Mouse (Mus musculus) thymus, adult 18-20 months (tissue): Measurements from ENCODE around the gene Ccdc110.

Source experiments
- DNase-seq, 2 experiments: peaks; one replicate each; pipeline ENCODE4 v3.0.0; 2022; ENCODE audit warnings: mixed read lengths in 2 of 2

Gene Ccdc110

GRCm38 (mm10) chr8:45986665-45987064 lies 52.2 kb downstream of the Ccdc110 start:
- no peak for DNase-seq

DNA sequence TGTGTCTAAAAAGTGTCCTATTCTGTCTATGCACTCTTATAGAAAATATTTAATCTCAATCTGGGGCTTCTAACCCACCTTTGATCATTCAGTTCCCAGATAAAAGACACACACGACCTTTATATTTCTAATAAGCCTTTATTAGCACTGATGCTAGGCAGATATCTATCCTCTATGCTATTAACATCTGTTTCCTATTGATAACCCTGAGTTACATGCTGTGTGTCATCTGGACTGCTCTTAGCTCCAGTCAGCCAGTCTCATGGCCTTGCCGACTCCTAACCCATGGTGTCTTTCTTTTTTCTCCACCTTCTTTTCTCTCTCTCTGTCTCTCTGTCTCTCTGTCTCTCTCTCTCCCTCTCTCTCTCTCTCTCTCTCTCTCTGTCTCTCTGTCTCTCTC lies 53.8 kb downstream of the Ccdc110 start:
- DNase-seq, result no peak

- no peak for DNase-seq
Measured at GRCm38 (mm10) chr8:45990631-45991310, 56.4 kb downstream of the Ccdc110 start.
